Mouse (Mus musculus) frontal cortex, postnatal 14 days (tissue): Measurements from ENCODE around the gene Cep290.
"Not testable (repeated sequence)": the region's sequence is repeated elsewhere in the genome, so short reads cannot be mapped to it uniquely, and the experiment has no call there.

Source experiments
- DNase-seq, 2 experiments: peaks; one replicate each; pipeline ENCODE4 v3.0.0; 2022; ENCODE audit warnings: low spot score in 2 of 2

The Cep290 gene

DNA sequence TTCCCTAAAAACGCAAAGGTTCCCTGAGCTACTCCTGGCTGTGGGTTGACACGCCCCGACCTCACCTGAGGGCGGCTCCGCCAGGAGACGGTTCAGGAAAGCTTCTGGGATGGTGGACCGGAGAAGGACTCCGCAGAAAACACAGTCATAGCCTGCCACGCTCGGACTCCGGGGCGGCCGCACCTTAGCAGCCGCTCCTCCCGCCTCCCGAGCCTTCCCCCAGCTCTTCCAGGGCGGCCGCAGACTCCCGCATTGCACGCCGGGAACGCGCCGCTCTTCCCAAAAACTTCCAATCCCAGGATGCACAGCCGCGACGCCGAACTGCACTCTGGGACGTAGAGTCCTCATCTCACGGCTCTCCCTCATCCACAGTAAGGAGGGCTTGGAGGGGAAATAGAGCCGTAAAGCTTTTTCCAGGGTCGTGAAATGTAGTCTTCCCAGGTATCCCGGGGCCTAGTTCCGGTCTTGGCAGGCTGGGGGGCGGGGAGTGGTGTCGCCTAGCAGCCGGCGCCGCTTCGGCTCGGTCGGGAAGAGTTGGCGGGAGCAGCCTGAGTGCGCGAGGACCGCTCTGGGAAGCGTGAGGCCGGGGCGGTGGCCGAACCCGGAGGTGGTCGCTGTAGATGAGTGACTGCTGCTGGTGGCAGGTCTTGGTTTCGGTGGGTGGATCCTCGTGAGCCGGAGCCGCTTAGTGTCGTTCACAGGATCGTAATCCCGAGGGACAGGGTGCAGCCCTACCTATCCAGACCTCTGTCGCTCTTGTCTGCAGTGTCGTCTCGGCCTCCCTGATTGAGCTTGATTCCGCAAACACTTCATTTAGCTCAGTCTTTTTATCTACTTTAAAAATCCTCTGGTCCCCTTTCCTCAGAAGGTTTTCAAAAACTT lies at the start of gene Cep290, which contains the start of gene Tmtc3:
TSS of gene Cep290 (plus strand) at position 462 of the 882 bp plus-strand sequence.
TSS of gene Tmtc3 (minus strand) at position 254 of the 882 bp plus-strand sequence.
- DNase-seq, result peak; percentile 92

DNA sequence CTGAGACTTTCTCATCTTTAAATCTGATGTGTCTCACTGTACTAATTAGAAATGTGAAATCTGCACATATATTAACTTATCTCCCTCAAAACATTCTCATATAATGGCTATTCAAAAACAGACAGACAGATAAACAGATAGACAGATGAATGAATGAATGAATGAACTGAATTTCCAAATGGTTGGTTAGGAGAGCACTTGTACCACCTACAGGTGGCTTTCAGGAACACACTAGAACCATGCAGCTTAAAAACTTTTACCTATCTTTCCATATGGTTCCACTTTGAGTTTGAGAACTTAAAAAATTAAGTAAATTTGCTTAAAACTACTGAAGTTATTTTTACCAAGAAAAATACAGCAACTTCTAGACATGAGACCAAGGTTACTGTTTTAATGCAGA lies 38.0 kb upstream of the Cep290 start:
- DNase-seq, result no peak

DNA sequence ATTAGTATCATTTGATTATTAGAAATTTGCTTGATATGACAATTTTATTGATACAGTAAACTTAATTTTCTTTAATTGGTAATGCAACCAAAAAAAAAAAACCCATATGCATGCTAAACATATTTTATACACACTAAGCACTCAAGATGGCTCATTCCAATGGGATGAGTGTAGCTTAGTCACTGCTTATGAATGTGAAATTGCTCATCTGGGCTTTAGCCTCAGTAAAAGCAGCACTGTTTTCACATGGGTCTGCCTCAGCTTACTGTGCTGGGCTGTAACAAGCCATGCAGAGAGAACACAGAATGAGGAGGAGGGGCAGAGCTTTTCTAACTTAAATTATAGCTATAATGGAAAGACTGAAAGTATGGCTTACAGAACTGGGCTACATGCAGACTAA lies 26.8 kb upstream of the Cep290 start:
- DNase-seq, result no peak

DNA sequence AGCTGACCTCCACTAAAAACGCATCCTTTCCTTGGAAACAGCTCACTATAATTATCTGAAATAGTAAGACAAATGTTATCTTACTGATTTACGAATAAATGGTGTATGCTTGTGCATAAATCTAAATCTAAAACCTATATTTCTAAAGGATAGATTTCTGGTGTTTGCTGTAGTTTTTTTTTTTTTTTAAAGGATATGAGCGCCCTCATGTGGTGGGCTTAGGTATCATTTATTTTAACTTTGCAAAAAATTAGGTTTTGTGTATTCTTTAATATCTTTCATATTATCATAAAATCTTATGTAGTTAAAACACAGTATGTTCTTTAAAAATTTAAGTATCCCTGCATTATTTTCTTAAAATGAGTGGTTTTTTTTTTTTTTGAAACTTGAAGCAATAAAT lies 12.3 kb upstream of the Cep290 start:
- DNase-seq, result no peak

DNA sequence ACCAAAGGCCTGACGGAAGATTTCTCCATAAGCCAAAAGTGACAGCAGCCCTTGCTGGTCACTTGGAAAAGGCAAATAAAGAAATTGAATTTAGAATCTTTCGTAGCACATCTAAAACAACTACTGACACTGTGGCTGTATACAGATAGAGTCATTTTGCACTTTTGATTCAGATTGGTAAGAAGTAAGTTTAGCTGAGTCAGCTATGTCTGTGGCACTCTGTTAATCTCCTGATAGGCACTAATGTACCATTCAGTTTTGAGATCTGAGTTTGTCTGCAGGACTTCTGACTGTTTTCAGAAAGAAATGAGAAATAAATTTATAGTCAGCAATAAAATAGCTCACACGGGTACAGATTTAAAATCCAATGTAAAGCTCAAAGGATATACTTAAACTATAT lies 7.8 kb upstream of the Cep290 start:
- no peak for DNase-seq

DNA sequence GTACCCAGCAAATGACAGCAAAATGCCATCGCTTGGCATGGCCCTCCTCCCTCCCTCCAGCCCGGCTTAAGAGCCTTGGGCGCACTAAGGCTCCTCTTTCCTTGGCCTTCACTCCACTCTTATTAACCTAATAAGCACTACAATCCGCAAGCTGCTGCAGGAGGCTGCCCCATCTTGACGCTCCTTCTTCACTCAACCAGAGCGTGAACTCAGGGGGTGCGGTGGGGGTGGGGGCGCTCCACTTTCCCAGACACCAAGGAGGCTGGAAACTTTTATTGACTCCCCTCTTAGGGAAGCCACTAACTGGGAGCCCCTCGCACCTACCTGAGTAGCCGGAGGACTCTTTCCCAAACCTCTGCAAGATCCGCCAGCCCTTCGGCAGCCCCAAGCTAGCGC lies 659 bp upstream of the Cep290 start:
- DNase-seq, result no peak

DNA sequence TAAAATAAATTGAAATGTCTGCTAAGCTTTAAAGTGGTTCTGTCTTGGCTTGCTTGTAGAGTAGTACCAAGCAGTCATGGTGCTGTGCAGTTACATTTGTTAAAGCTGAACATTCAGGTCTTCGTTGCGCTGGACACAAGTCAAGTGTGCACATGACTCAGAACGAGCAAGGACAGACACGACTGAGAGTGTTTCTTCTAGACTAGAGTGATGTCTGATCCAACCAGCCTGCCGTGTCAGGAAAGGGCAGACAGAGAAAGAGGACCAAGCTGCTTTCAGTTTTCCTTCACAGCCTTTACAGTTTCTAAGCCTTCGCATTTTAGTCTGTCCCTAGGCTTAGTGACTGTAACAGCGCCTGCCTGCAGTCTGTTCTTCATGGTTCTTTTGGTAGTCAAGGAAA lies 4.6 kb downstream of the Cep290 start:
- DNase-seq, result no peak

DNA sequence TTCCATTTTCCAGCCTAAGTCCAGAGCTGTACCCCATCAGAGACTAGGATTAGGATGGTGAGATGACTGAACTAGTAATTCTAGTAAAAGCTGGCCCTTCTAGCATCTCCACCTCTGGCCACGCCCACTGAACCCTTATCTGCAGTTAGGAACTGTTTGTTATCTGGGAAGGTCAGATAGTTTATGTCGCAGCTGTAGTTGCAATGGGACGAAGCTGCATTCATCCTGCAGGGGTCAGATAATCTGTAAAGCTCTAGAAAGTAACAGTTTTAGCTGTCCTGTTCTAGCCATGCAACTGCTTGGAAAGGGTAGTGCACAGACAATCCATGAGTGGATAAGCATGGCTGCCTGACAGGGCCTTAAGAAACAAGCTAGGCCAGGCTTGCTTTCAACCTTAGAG lies 11.0 kb downstream of the Cep290 start:
- no peak for DNase-seq

DNA sequence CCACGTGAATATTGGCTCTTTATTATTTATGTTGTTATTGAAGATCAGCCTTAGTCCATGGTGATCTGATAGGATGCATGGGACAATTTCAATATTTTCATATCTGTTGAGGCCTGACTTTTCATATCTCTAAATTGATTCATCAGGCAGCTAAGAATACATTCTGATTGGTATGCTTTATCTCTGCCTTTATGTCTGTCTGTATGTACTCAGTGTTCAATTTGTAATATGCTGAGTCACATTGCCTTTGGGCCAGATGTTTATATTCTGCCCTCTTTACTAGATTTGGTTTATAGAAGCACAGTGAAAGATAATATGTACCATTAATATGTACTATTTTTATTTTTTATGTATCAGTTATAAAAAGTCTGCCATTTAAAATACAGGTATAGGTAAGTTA lies 20.8 kb downstream of the Cep290 start:
- DNase-seq, result no peak

DNA sequence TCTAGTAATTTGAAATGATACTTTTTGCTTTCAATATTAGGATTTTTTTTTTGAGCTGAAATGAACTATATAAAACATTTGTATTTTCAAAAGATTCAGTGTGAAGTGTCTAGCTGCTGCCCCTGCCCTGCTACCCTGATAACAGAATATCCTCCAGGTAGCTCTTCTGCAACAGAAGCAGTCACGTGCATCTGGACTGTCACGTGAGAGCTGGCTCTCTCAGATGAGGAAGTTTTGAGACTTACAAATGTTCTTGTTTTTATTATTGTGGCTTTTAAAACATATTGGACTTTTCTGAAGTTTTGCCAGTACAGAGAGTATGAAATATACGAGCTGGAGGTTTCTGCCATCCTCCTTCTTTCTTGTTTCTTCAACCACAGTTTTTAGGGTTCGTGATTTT lies 34.3 kb downstream of the Cep290 start:
- DNase-seq, result no peak

DNA sequence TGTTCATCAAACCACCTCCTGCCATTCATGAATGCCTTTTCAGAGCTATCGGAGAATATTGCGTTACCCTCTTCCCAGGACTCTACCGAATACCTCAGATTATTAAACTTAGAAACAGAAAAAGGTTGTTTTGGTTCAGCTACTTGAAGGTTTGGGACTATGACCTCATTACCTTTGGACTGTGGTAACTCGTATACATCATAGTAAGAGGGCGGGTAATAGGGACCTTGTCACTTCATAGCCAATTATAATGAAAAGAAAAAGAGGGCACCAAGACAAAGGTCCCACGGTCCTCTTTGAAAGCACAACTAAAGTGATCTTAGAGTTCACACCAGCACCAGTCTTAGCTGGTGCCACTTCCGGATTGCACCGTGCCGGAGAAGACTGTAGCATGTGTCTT lies 35.0 kb downstream of the Cep290 start:
- DNase-seq, result no peak

DNA sequence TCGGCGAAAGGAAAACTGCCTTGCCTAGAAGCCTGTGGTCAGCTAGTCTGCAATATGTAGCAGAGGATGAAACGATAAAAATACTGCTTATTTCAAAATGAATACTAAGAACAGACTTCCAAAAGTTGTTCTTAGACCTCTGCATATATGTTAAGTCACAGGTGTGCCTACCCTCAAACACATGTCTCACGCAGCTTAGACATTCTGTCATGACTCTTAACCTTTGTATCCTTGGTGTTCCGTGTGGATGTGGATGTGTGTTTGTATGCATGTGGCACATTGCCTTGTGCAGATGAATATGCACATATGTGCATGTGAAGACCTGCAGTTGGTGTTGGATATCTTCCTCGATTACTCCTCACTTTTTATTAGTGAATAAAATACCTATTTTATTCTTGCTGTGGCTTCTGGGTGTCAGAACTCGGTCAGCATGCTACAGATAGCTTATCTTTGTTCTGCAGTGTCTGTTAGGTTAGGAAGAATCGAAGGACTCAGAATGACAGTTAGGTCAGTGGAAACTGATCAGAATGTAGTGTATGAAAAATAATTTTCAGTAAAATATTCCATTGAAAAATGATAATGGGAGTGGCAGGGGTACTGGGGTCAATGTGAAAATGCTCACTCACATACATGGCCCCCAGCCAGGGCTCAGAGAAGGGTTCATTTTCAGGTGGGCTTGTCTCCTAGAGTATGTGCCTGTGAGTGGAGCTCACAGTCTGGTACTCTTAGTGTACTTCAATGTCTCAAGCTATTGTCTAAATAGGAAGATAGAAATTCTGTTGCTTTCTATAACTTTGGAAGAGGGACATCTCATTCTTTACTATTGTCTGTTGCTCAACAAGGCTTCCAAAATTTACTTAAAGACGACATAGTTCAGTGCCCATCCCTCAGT lies 37.4 kb downstream of the Cep290 start:
- DNase-seq, result no peak

DNA sequence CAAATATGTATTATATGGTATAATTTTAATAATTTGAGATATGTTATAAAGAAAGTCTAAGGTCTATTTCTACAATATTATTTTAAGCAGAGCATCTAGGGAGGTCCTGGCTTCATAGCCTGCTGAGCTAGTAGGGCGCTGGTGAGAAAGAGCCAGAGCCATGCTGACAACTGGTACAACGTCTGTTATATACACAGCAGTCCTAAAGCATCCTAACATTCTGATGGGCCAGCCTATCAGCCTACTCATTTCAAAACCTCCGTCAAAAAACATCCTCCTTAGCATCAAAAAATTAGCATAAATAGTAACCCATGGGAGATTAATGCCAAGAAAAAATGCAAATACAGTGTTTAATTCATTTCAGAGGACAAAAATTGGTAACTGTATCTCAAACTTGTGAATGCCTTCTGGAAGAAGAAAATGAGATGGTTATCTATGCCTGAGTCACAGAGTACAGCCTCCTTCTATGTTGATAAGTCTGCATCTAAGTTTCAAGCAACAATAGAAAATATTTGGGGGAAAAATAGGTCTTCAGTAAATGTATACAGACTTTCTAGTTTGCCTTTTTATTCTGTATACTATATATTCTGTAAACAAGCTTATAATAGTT lies 69.3 kb downstream of the Cep290 start:
- no peak for DNase-seq

DNA sequence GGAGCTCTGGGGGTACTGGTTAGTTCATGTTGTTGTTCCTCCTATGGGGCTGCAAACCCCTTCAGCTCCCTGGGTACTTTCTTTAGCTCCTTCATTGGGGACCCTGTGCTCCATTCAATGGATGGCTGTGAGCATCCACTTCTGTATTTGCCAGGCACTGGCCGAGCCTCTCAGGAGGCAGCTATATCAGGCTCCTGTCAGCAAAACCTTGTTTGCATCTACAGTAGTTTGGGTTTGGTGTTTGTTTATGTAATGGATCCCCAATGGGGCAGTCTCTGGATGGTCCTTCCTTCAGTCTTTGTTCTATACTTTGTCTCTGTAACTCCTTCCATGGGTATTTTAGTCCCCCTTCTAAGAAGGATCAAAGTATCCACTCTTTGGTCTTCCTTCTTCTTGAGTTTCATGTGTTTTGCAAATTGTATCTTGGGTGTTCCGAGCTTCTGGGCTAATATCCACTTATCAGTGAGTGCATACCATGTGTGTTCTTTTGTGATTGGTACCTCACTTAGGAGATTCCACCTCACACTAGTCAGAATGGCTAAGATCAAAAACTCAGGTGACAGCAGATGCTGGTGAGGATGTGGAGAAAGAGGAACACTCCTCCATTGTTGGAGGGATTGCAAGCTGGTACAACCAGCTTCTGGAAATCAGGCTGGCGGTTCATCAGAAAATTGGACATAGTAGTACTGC lies 73.0 kb downstream of the Cep290 start:
- not testable (repeated sequence) for DNase-seq

DNA sequence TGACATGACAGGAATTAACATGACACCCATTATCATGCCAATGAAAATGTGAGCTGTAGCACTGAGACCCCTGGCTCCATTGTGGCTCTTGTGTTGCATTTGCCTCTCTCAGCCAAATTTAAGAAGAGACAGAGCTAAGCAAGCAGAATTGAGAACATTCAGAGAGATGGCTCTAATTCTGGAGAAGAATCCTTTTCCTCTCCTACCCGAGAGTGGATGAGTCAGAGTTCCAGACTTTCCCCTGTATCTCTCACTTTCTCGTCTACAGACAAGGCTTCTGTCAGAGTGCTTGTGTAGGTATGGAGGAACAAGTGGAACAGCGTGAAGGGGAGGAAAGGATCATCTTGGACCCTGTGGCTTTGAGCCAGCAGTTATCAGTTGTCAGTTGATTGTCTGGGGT lies 76.8 kb downstream of the Cep290 start:
- DNase-seq, result no peak

DNA sequence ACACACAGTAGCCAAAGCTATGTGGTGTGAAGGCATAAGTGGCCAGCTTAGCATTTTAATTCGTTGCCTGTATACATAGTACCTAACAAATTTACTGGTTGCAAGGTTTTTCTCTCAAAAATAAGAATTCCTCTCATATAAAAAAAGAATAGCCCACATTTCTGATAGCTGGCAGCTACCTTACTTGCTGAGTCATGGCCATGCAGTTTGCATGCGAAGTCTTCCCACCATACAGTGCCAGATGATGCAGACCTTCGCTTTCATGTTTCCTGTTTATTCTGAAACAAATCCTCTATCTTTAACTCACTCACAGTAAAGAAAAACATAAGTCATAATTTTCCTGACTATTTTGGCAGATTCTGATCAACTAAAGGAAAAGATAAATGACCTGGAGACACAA lies 84.3 kb downstream of the Cep290 start:
- DNase-seq, result no peak

DNA sequence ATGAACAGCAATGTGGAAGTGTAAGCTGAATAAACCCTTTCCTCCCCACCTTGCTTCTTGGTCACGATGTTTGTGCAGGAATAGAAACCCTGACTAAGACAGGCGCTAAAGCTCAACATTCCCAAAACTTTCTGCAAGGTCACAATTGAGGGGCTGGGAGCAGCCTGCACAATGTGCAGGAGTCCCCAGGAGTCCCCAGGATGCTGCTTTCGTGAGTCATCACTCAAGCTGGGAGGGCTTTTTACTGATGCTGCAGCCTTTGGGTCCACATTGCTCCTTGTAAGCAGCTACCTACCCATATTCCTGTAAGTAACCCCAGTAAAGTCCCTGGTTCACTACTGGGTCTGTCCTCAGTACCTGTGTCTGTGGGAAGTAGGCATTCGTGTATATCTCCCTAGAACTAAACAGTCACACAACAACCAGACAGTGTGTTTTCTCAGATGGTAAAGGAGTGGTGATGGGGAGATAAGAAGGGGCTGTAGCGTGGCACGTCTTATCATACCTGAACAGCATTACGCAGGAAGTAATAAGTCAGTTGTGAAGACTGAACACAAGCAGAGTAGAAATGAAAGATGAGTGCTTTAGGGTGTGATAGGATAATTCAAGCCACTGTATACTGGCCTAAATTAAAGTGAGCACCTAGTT lies 87.3 kb downstream of the Cep290 start:
- no peak for DNase-seq

DNA sequence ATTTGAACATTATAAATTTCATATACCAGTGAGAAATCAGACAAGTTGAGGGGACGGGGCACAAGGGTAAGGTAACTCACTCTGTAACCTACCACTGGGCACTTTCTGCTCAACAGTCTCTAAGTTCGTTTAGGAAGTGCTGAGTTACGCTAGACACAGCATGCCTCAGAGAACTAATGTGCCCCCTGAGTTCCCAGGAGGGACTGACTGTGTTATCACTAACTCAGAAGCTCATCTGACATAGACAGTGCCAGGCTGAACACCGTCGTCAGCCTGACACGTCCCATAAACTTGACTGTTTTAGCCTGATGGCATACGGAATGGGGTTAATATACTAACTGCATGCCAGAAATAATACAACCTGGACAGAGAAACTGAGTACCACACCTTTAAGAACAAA lies 87.9 kb downstream of the Cep290 start:
- no peak for DNase-seq

DNA sequence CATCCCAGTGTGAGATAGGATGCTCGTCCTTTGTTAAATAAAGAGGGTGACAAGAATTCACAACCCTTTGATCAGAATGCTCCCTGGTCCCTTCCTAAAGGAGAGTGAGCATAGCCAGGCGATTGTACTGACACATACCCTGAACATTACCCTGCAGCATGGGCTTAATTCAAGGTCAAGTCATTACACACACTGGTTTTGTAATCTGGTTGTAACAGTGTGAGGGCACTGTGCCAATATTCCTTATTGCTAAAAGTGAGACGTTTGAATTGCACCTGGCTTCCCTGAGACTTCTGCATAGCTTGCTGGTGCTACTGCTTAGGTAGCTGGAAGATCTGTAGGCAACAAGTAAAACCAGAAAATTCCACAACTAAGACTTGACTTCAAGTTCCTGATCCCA lies 96.8 kb downstream of the Cep290 start:
- no peak for DNase-seq

DNA sequence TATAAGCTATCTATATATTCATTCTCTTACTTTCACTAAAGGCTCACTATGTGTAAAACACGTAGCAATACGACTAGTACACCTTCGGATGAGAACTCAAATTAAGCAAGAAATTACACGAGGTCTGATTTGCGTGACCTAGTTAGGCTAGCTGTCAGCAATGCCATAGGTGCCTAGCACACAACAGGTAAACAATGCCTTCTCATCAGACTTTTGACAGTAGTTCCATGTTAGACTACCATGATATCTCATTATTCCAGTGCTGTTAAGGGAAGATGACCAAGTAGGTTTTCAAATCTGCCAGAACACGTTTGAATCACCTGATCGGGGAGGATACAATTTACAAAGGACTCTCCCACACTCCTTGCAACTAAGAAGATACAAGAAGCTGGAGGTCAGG lies 101.2 kb downstream of the Cep290 start:
- no peak for DNase-seq

DNA sequence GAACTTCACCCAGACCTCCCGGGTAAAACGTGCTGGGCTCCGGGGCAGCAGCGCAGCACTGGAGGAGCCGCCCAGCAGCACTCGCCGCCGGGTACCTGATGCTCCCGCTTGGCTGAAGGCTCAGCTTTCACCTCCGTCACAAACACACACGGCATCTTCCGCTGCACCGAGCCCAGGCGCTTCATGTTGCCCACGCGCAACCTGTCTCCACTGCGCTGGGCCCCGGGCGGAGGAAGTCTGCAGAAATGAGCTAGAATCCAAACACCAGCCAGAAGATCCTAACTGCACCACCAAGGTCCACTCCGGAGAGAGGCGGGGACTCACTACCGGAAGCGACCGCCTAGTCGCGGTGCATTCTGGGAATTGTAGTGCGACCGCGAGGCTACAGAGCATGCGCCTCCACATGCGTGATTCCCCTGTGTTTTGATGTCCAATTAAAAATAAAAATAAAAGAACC lies 101.6 kb downstream of the Cep290 start:
- peak; percentile 79 to 87 for DNase-seq
